Comparison of ENCODE assay signal across 10 mouse cellular contexts in the genomic region with DNA sequence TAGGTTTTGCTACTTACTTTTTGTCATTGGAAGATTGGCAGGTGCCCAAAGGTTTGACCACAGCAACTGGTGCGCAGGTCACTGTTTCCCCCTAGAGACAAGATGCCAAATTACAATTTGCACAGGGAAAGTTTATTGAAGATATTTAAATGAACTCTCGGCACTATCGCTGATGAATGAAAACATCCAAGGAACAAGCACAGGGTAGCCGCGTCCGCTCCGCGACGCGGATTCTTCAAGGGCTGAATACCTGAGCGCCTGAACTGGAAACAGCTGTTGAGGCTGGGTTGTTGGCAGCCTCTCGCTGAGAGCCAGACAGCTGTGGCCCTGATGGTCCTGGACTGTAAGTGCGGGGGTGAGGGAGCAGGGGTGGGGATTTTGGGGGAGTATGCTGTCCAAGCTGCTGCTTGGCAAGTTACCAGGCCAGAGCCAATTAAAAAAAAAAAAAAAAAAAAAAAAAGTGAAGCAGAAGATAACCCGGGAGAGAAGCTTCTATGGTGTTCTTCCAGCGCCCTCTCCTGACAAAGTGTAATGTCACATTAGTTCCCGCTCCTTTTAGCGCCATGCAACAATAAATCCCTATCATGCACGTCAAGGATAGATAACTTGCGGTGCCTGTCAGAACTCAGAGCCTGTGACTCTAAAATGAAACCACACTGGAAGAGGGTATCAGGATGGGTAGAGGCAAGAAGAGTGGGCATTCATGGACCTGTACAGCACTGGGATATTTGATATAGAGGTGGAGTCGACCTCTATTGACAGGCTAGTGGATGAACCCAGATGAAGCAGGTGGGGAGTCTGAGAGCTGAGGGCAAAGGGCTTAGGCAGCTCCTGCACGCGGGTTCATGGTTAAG. TPM values are rescaled to one million over a fixed set of nuclear protein-coding genes. Genes with fewer than 3 reads are reported as not detected.
A peak's percentile ranks its signal among the peaks of the same experiment; 100 is the strongest.
DNase-seq lines count a peak whose midpoint lies in the region; ATAC-seq lines count a peak whose summit lies in the region.
"Had no signal": no experiment of that assay in that cellular context is flagged by ENCODE, and none has a peak within 500 bp of the region (broad histone marks: within the 10 kb centered on the region; RNA-seq: fewer than 3 reads in every experiment).

No protein-coding gene starts in this region.

- H3K27ac ChIP-seq in embryonic facial prominence, embryonic 14.5 days (replicated peaks; ENCODE audit: low read depth, low read length): no peak overlapping the region
- no peak overlapping the region for H3K27ac ChIP-seq in hindbrain, embryonic 11.5 days (ENCODE audit: low read depth, low read length)
- H3K27ac ChIP-seq in lung, embryonic 16.5 days (ENCODE audit: low read length): no peak overlapping the region
- H3K27ac ChIP-seq: liver, embryonic 14.5 days had no signal

- WGBS in embryonic facial prominence, embryonic 14.5 days: 15% methylated on average over 22 of the region's 22 CpGs
- WGBS in hindbrain, embryonic 11.5 days: 19% methylated on average over 22 of the region's 22 CpGs
- WGBS in lung, embryonic 16.5 days: 15% methylated on average over 22 of the region's 22 CpGs

- H3K27me3 ChIP-seq in megakaryocyte, embryonic 14.5 days (replicated peaks): peaks cover 9% of the 10 kb centered on the region
- H3K27me3 ChIP-seq in embryonic facial prominence, embryonic 14.5 days (replicated peaks; ENCODE audit: control insufficient read depth, insufficient read depth, low read length): no peaks in the 10 kb centered on the region
- H3K27me3 ChIP-seq in hindbrain, embryonic 11.5 days (ENCODE audit: control insufficient read depth, insufficient read depth, low read length): no peaks in the 10 kb centered on the region
- H3K27me3 ChIP-seq in lung, embryonic 16.5 days (ENCODE audit: control insufficient read depth, insufficient read depth, low read depth, low read length): no peaks in the 10 kb centered on the region

- H3K9ac ChIP-seq in embryonic facial prominence, embryonic 14.5 days (ENCODE audit: low read depth, low read length): no peak overlapping the region
- no peak overlapping the region for H3K9ac ChIP-seq in hindbrain, embryonic 11.5 days (ENCODE audit: low read depth, low read length)
- no peak overlapping the region for H3K9ac ChIP-seq in lung, embryonic 16.5 days (ENCODE audit: low read length)
- H3K9ac ChIP-seq: liver, embryonic 14.5 days had no signal

- H3K9me3 ChIP-seq in megakaryocyte, embryonic 14.5 days: no peaks in the 10 kb centered on the region
- H3K9me3 ChIP-seq in embryonic facial prominence, embryonic 14.5 days (ENCODE audit: control insufficient read depth, low read length): no peaks in the 10 kb centered on the region
- H3K9me3 ChIP-seq in hindbrain, embryonic 11.5 days (ENCODE audit: control insufficient read depth, low read length): no peaks in the 10 kb centered on the region
- no peaks in the 10 kb centered on the region for H3K9me3 ChIP-seq in lung, embryonic 16.5 days (ENCODE audit: control insufficient read depth, low read length)
- H3K9me3 ChIP-seq: G1E had no signal

- DNase-seq in embryonic facial prominence, embryonic 14.5 days (ENCODE audit: low spot score): peak; percentile 71
- DNase-seq in hindbrain, embryonic 11.5 days (ENCODE audit: low spot score): peak; percentile 45
- peak; percentile 24 for DNase-seq in layer of hippocampus, adult 9-10 months (ENCODE audit: low spot score)
- peak; percentile 40 for DNase-seq in right cerebral cortex, postnatal 14 days
- DNase-seq in spleen, postnatal 36 days (ENCODE audit: low spot score in 2 of 2): no peak

- ATAC-seq in megakaryocyte, adult 5-6 weeks (ENCODE audit: poor library complexity, severe bottlenecking): no peak; the same call in 1 of the 2 replicates
- peak; percentile 87 for ATAC-seq in embryonic facial prominence, embryonic 14.5 days (ENCODE audit: low read depth)
- ATAC-seq in hindbrain, embryonic 11.5 days (ENCODE audit: low FRiP score): peak; percentile 53; the same call in 1 of the 2 replicates
- peak; percentile 63 for ATAC-seq in lung, embryonic 16.5 days (ENCODE audit: low read depth)

- no peaks in the 10 kb centered on the region for H3K36me3 ChIP-seq in megakaryocyte, embryonic 14.5 days (replicated peaks; ENCODE audit: low read length)
- no peaks in the 10 kb centered on the region for H3K36me3 ChIP-seq in embryonic facial prominence, embryonic 14.5 days (ENCODE audit: control insufficient read depth, insufficient read depth, low read length)
- no peaks in the 10 kb centered on the region for H3K36me3 ChIP-seq in hindbrain, embryonic 11.5 days (ENCODE audit: control insufficient read depth, insufficient read depth, low read length)
- H3K36me3 ChIP-seq in lung, embryonic 16.5 days (ENCODE audit: control insufficient read depth, insufficient read depth, low read length): no peaks in the 10 kb centered on the region
- H3K36me3 ChIP-seq: G1E had no signal

- H3K4me1 ChIP-seq in megakaryocyte, embryonic 14.5 days: no peaks in the 10 kb centered on the region
- 0 out of 2 replicates have a peak, but pooled peaks cover 5% of the 10 kb centered on the region for H3K4me1 ChIP-seq in embryonic facial prominence, embryonic 14.5 days (ENCODE audit: control insufficient read depth, insufficient read depth, low read length)
- H3K4me1 ChIP-seq in hindbrain, embryonic 11.5 days (replicated peaks; ENCODE audit: control insufficient read depth, insufficient read depth, low read length): no peaks in the 10 kb centered on the region
- peaks cover 3% of the 10 kb centered on the region; the same call in 1 of the 2 replicates for H3K4me1 ChIP-seq in lung, embryonic 16.5 days (replicated peaks; ENCODE audit: control insufficient read depth, insufficient read depth, low read length)

- H3K4me3 ChIP-seq in megakaryocyte, embryonic 14.5 days (replicated peaks): peak overlapping the region; percentile 78
- H3K4me3 ChIP-seq in embryonic facial prominence, embryonic 14.5 days (ENCODE audit: low read depth, low read length): 0 out of 2 replicates have a peak overlapping the region, but pooled peaks have one; percentile 11
- H3K4me3 ChIP-seq in hindbrain, embryonic 11.5 days (ENCODE audit: low read depth, low read length): peak overlapping the region; percentile 17; the same call in 1 of the 2 replicates
- H3K4me3 ChIP-seq in lung, embryonic 16.5 days (ENCODE audit: low read length): peak overlapping the region; percentile 29

- H3K4me2 ChIP-seq in embryonic facial prominence, embryonic 14.5 days (ENCODE audit: low read depth, low read length): peak overlapping the region; percentile 54
- peak overlapping the region; percentile 42 for H3K4me2 ChIP-seq in hindbrain, embryonic 11.5 days (replicated peaks; ENCODE audit: low read depth, low read length)
- H3K4me2 ChIP-seq in lung, embryonic 16.5 days (ENCODE audit: low read depth, low read length): peak overlapping the region; percentile 59

RNA-seq across cellular contexts. Expression of a gene that starts 1.0 kb away (rescaled TPM):
- not detected in 2 replicates for polyA plus RNA-seq in megakaryocyte, embryonic 14.5 days (2012; ENCODE audit: insufficient read depth, low replicate concordance)
- total RNA-seq in megakaryocyte, adult 5-6 weeks (2015): not detected in 2 replicates
- total RNA-seq in megakaryocyte, adult 5-6 weeks (2017): not detected in 2 replicates
- not detected in 2 replicates for polyA plus RNA-seq in embryonic facial prominence, embryonic 14.5 days (2014; fragmentation: Nextera tagmentation; extraction: Ambion mirVana)
- polyA plus RNA-seq in hindbrain, embryonic 11.5 days (2014; fragmentation: Nextera tagmentation; extraction: Ambion mirVana): not detected in 2 replicates
- polyA plus RNA-seq in lung, embryonic 16.5 days (2015; fragmentation: Nextera tagmentation; extraction: Ambion mirVana): not detected in 2 replicates
- polyA plus RNA-seq: G1E; liver, embryonic 14.5 days had no signal

Comparison
In these comparisons a context has a peak if more than half of its experiments do, and no peak if none do; other contexts are left out.
1. H3K4me3 ChIP-seq: peak in every context shown above with its lines; median percentile 78 in megakaryocyte, embryonic 14.5 days; 29 in lung, embryonic 16.5 days; 17 in hindbrain, embryonic 11.5 days; 11 in embryonic facial prominence, embryonic 14.5 days.
2. DNase-seq: peak in embryonic facial prominence, embryonic 14.5 days (single experiment), hindbrain, embryonic 11.5 days (single experiment), layer of hippocampus, adult 9-10 months (single experiment) and right cerebral cortex, postnatal 14 days (single experiment); none in spleen, postnatal 36 days (0 of 2).
3. Peak in every context shown above with its lines, with median percentiles within 50 percentile points of each other: H3K4me2 ChIP-seq.